Mouse (Mus musculus): ENCODE measurements at regions not wholly inside any gene's neighbourhood (a gene's known extent, or its start where the extent isn't known, plus 50 kb on each side); places are given as distances from the start of the nearest gene placed in this dataset.

DNA sequence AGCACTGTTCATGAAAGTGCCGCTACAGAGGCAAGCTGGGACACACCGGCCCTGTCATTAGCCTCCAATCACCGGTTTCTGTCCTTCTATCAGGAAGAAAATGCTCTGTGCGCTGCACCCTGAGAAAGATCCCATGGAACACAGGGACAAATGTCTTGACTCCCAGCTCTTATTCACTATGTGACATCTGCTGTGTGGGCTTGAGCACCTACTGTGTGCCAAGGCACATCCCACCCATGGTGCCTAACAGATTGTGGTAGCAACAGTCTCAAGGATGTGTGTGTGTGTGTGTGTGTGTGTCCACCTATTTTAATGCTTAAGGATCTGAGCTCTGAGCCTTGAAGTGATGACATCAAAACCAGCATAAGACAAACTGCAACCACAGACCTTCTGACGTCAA is 113.4 kb upstream of the Tbx3 start:
- TF ChIP-seq FOSL1 (IDR thresholded peaks at IDR 0.05; ENCODE audit: insufficient read depth, low read length, poor library complexity, severe bottlenecking): no peak
- no peak for TF ChIP-seq CEBPB (IDR thresholded peaks at IDR 0.05; ENCODE audit: low read depth)
- no peak for TF ChIP-seq MYOG (IDR thresholded peaks at IDR 0.05; ENCODE audit: control insufficient read depth, extremely low read depth, insufficient read length)
- TF ChIP-seq MAX (IDR thresholded peaks at IDR 0.05): no peak
- TF ChIP-seq CTCF (IDR thresholded peaks at IDR 0.05; ENCODE audit: control insufficient read depth, insufficient read depth, insufficient read length): no peak
- TF ChIP-seq USF1 (IDR thresholded peaks at IDR 0.05; ENCODE audit: low read depth): no peak
- TF ChIP-seq MYOD1 (IDR thresholded peaks at IDR 0.05; ENCODE audit: control insufficient read depth, insufficient read length, low read depth): no peak
- Histone ChIP-seq H3K36me3 (ENCODE audit: control insufficient read depth, insufficient read depth) (no peaks in the 10 kb centered on the region), H3K79me2 (ENCODE audit: control insufficient read depth, insufficient read depth) (no peaks in the 10 kb centered on the region), H3ac (ENCODE audit: control insufficient read depth, insufficient read length, low read depth) (no peak overlapping the region), H3K4me3 (ENCODE audit: insufficient read depth, poor library complexity, severe bottlenecking) (no peak overlapping the region), H3K79me3 (ENCODE audit: low read depth) (no peaks in the 10 kb centered on the region), H3K27me3 (ENCODE audit: control insufficient read depth, insufficient read depth, insufficient read length) (no peaks in the 10 kb centered on the region)

DNA sequence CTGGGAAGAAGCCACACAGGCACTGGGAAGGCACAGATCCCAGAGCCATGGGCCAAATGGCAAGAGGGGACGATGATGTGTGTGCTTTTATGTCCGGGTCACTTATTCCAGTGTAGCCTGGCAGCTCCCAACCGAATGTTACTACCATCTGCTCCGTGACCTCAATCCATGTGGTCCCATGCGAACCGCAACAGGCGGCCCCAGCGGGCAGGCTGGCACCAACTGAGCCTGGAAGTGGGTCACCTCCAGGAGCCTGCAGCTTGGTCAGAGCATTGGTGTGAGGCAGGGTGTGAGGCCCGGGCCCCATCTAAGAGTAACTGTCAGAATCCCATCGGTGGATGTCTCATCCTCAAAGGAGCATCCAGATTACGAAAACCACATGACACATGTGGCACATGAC is 110.8 kb upstream of the Tbx3 start:
- H3K4me3 ChIP-seq (ENCODE audit: insufficient read depth, poor library complexity, severe bottlenecking): no peak overlapping the region
- no peaks in the 10 kb centered on the region for H3K27me3 ChIP-seq (ENCODE audit: control insufficient read depth, insufficient read depth, insufficient read length)
- no peak for TF ChIP-seq MYOD1 (IDR thresholded peaks at IDR 0.05; ENCODE audit: control insufficient read depth, insufficient read length, low read depth)
- TF ChIP-seq USF1 (IDR thresholded peaks at IDR 0.05; ENCODE audit: low read depth): no peak
- TF ChIP-seq CTCF (IDR thresholded peaks at IDR 0.05; ENCODE audit: control insufficient read depth, insufficient read depth, insufficient read length): no peak
- TF ChIP-seq FOSL1 (IDR thresholded peaks at IDR 0.05; ENCODE audit: insufficient read depth, low read length, poor library complexity, severe bottlenecking): no peak
- H3ac ChIP-seq (ENCODE audit: control insufficient read depth, insufficient read length, low read depth): no peak overlapping the region
- H3K36me3 ChIP-seq (ENCODE audit: control insufficient read depth, insufficient read depth): no peaks in the 10 kb centered on the region
- no peaks in the 10 kb centered on the region for H3K79me3 ChIP-seq (ENCODE audit: low read depth)
- H3K79me2 ChIP-seq (ENCODE audit: control insufficient read depth, insufficient read depth): no peaks in the 10 kb centered on the region

DNA sequence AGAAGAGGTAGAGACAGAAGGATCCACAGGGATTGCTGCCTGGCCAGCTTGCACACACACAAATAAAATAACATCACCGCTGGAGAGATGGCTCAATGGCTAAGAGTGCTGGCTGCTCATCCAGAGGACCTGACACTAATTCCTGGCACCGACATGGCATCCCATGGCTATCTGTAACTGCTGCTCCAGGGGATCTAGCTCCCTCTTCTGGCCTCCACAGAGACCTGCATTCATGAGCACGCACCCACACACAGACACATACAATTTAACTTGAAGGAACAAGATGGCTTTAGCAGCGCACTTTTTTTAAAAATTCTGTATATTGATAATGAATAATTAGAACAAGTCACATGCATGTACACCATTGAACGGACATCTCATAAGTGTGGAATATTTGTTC is 110.1 kb upstream of the Tbx3 start:
- no peaks in the 10 kb centered on the region for H3K79me3 ChIP-seq (ENCODE audit: low read depth)
- H3K4me3 ChIP-seq (ENCODE audit: insufficient read depth, poor library complexity, severe bottlenecking): no peak overlapping the region
- no peaks in the 10 kb centered on the region for H3K27me3 ChIP-seq (ENCODE audit: control insufficient read depth, insufficient read depth, insufficient read length)
- no peaks in the 10 kb centered on the region for H3K79me2 ChIP-seq (ENCODE audit: control insufficient read depth, insufficient read depth)
- no peak for TF ChIP-seq CEBPB (IDR thresholded peaks at IDR 0.05; ENCODE audit: low read depth)
- TF ChIP-seq MYOG (IDR thresholded peaks at IDR 0.05; ENCODE audit: control insufficient read depth, extremely low read depth, insufficient read length): no peak
- no peak for TF ChIP-seq MYOD1 (IDR thresholded peaks at IDR 0.05; ENCODE audit: control insufficient read depth, insufficient read length, low read depth)
- no peak overlapping the region for H3ac ChIP-seq (ENCODE audit: control insufficient read depth, insufficient read length, low read depth)
- no peaks in the 10 kb centered on the region for H3K36me3 ChIP-seq (ENCODE audit: control insufficient read depth, insufficient read depth)

- Histone ChIP-seq H3K79me2 (ENCODE audit: control insufficient read depth, insufficient read depth) (no peaks in the 10 kb centered on the region), H3K27me3 (ENCODE audit: control insufficient read depth, insufficient read depth, insufficient read length) (no peaks in the 10 kb centered on the region), H3K79me3 (ENCODE audit: low read depth) (no peaks in the 10 kb centered on the region), H3K36me3 (ENCODE audit: control insufficient read depth, insufficient read depth) (no peaks in the 10 kb centered on the region), H3K4me3 (ENCODE audit: insufficient read depth, poor library complexity, severe bottlenecking) (no peak overlapping the region), H3ac (ENCODE audit: control insufficient read depth, insufficient read length, low read depth) (no peak overlapping the region)
- TF ChIP-seq MAX (IDR thresholded peaks at IDR 0.05) (no peak), MYOD1 (IDR thresholded peaks at IDR 0.05; ENCODE audit: control insufficient read depth, insufficient read length, low read depth) (no peak), MYOG (IDR thresholded peaks at IDR 0.05; ENCODE audit: control insufficient read depth, extremely low read depth, insufficient read length) (no peak), CEBPB (IDR thresholded peaks at IDR 0.05; ENCODE audit: low read depth) (no peak), FOSL1 (IDR thresholded peaks at IDR 0.05; ENCODE audit: insufficient read depth, low read length, poor library complexity, severe bottlenecking) (no peak), CTCF (IDR thresholded peaks at IDR 0.05; ENCODE audit: control insufficient read depth, insufficient read depth, insufficient read length) (no peak), USF1 (IDR thresholded peaks at IDR 0.05; ENCODE audit: low read depth) (no peak)
Measured at GRCm38 (mm10) chr5:119561531-119561930, 108.9 kb upstream of the Tbx3 start.

DNA sequence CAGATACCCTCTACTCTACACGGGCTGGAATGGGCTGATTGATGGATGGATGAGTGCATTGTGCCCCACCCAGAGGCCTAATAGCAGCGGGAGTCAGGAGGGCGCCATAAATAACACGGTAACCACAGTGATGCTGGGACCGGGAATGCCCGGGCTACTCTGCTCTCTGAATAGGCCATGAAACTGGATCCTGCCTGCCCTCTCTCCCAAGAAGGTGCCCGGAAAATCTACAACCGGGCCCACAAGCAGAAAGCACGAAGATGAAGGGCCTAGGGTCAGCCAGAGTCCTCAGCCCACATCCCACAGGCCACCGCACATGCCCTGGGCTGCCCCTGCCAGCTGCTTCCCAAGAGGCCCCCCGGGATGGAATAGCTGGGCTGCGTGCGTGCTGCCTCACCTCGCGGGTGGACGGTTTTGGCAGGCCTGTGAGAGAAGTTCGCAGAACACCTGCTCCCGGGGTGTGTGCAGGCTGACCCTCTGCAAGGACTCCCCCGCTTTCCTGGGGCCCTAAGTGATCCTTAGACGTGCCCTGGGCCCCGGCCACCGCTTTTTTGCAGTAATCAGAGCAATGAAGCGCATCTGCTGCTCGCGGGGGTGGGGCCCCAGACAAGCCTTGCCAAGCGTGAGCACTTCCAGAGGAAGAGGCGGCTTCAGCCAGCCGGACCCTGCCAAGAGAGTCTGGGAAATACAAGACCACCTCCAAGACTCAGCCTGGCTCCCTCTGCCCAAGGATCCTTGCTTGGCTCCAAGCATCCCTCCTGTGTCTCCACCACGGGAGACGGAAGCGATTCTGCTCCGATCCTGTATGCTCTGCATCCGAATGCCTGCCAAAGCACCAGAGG is 106.7 kb upstream of the Tbx3 start:
- Histone ChIP-seq H3K4me3 (ENCODE audit: insufficient read depth, poor library complexity, severe bottlenecking) (no peak overlapping the region), H3K79me2 (ENCODE audit: control insufficient read depth, insufficient read depth) (no peaks in the 10 kb centered on the region), H3K36me3 (ENCODE audit: control insufficient read depth, insufficient read depth) (no peaks in the 10 kb centered on the region), H3ac (ENCODE audit: control insufficient read depth, insufficient read length, low read depth) (no peak overlapping the region), H3K79me3 (ENCODE audit: low read depth) (no peaks in the 10 kb centered on the region), H3K27me3 (ENCODE audit: control insufficient read depth, insufficient read depth, insufficient read length) (no peaks in the 10 kb centered on the region)
- no peak for TF ChIP-seq CTCF (IDR thresholded peaks at IDR 0.05; ENCODE audit: control insufficient read depth, insufficient read depth, insufficient read length)
- no peak for TF ChIP-seq MYOD1 (IDR thresholded peaks at IDR 0.05; ENCODE audit: control insufficient read depth, insufficient read length, low read depth)
- no peak for TF ChIP-seq CEBPB (IDR thresholded peaks at IDR 0.05; ENCODE audit: low read depth)
- TF ChIP-seq MYOG (IDR thresholded peaks at IDR 0.05; ENCODE audit: control insufficient read depth, extremely low read depth, insufficient read length): no peak

DNA sequence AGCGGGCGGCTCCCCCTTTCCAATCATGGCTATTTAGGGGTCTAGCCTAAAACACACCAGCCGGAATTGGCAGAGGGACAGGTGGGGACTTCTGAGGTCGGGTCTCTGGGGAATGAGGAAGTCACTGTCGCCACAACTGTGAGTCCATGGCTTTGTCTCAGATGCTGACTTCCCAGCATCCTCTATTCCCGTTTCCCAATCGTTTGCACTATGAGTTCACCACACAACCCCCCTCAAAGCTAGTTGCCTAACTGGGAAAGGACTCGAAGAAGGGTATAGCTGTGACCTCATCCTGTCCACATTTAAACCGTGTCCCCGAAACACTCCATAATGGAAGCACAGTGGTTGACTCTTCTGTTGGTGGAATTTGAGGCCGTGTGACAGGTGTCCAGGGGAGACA is 102.8 kb upstream of the Tbx3 start:
- no peaks in the 10 kb centered on the region for H3K27me3 ChIP-seq (ENCODE audit: control insufficient read depth, insufficient read depth, insufficient read length)
- H3K36me3 ChIP-seq (ENCODE audit: control insufficient read depth, insufficient read depth): no peaks in the 10 kb centered on the region
- no peak overlapping the region for H3ac ChIP-seq (ENCODE audit: control insufficient read depth, insufficient read length, low read depth)
- no peak for TF ChIP-seq MYOD1 (IDR thresholded peaks at IDR 0.05; ENCODE audit: control insufficient read depth, insufficient read length, low read depth)
- no peak for TF ChIP-seq USF1 (IDR thresholded peaks at IDR 0.05; ENCODE audit: low read depth)
- TF ChIP-seq FOSL1 (IDR thresholded peaks at IDR 0.05; ENCODE audit: insufficient read depth, low read length, poor library complexity, severe bottlenecking): no peak
- TF ChIP-seq CTCF (IDR thresholded peaks at IDR 0.05; ENCODE audit: control insufficient read depth, insufficient read depth, insufficient read length): no peak
- no peaks in the 10 kb centered on the region for H3K79me3 ChIP-seq (ENCODE audit: low read depth)
- no peaks in the 10 kb centered on the region for H3K79me2 ChIP-seq (ENCODE audit: control insufficient read depth, insufficient read depth)
- H3K4me3 ChIP-seq (ENCODE audit: insufficient read depth, poor library complexity, severe bottlenecking): no peak overlapping the region
